Mouse (Mus musculus) colon, adult 2 months (tissue): ENCODE results near the gene Gxylt1. TPM values are rescaled to one million over a fixed set of nuclear protein-coding genes. Genes with fewer than 3 reads are reported as not detected.

Experiments
- polyA plus RNA-seq: library from polyadenylated mRNA; depleted of rRNA; stranded (reverse); fragments of >200 nt; gene quantifications from 2 replicates; pipeline ENCODE4 v1.2.3, GENCODE M21; 2012; rRNA removed

Gxylt1 gene
- polyA plus RNA-seq, result 2.6 and 2.7 TPM in 2 replicates

DNA sequence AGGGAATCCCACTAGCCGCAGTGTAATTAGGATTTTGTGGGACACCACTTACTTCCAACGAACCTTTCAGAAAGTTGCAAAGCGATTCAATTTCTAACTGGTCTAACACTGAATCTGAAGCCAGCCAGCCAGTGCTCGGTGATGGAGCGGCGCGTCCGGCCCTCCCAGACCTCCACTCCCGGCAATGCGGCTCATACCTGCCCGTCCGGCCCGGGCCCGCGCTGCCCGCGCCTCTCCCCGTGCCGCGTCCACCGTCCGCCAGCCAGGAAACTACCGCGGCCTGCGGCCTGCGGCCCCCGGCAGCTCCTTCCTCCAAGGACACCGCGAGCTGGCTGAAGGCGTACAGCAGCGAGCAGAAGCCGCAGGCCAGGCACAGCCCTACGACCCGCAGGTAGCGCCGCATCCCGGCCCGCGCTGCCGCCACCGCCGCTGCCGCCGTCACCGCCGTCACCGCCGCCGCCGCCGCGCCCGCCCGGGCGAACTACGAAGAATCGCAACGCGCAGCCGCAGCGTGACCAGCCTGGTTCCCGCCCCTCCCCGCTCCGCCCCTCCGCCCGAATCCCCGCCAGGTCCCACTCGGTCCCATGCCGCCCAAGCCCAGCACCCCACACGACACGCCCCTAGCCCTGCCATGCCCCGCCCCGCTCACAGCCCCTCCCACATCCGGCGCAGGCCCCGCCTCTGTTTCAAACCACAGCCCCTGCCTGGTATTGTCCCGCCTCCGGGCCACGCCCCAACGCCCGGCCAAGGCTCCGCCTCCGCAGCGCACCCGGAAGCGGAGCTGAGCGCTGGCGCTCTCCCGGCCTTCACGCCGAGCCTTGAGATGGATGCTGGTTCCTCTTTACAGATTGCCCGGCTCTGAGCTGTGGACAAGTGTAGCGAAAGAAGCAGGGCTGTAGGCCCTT, at the start of gene Gxylt1:
Gene Gxylt1, minus strand, starts transcription at position 501 of the 905 bp plus-strand sequence.

Other genes starting within 250 kb of the Gxylt1 start
- 15.9 and 17.9 TPM in 2 replicates for gene Yaf2, start 61.8 kb upstream of the Gxylt1 start, polyA plus RNA-seq
- 23.9 and 26.2 TPM in 2 replicates for gene Zcrb1, start 123.2 kb upstream of the Gxylt1 start, polyA plus RNA-seq
- 3.5 and 4.2 TPM in 2 replicates for gene Pphln1, start 123.2 kb upstream of the Gxylt1 start, polyA plus RNA-seq